In the genomic region with DNA sequence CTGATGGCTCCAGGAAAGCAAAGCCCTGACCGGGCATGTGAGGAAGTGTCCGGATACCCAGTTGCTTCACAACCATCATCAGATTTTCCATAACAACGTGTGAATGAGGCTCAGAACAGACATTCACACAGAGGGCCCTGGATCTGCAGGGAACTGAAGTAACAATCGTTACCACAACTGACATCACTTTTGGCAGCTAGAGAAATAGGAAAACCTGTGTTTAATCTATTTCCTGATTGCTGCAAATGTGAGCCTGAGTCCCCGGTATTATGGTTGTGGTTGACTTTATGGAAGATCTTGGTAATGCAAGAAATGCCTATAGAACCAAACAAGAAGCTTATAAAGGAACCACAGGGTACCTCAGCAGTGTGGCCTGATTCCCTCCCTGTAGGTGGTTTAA, we compare ENCODE assay signal across 17 mouse cellular contexts. TPM values are rescaled to one million over a fixed set of nuclear protein-coding genes. Genes with fewer than 3 reads are reported as not detected.
"Had no signal": no experiment of that assay in that cellular context is flagged by ENCODE, and none has a peak within 500 bp of the region (broad histone marks: within the 10 kb centered on the region; RNA-seq: fewer than 3 reads in every experiment).

No protein-coding gene starts in this region.

- ATAC-seq: liver, embryonic 12.5 days had no signal

- H3K9me3 ChIP-seq: kidney, embryonic 15.5 days; limb, embryonic 12.5 days; liver, embryonic 12.5 days; neural tube, embryonic 15.5 days had no signal

- H3K27ac ChIP-seq: kidney, embryonic 15.5 days; limb, embryonic 12.5 days; liver, embryonic 12.5 days; neural tube, embryonic 15.5 days had no signal

- H3K9ac ChIP-seq: kidney, embryonic 15.5 days; limb, embryonic 12.5 days; liver, embryonic 12.5 days; neural tube, embryonic 15.5 days had no signal

- DNase-seq: kidney, adult 2 months; kidney, postnatal 14 days; layer of hippocampus, postnatal 36 days; midbrain, embryonic 14.5 days; right cerebral cortex, adult 18-20 months; right cerebral cortex, postnatal 25 days; thymus, postnatal 36 days had no signal

- H3K27me3 ChIP-seq: kidney, embryonic 15.5 days; limb, embryonic 12.5 days; liver, embryonic 12.5 days; neural tube, embryonic 15.5 days had no signal

- H3K4me3 ChIP-seq: kidney, embryonic 15.5 days; limb, embryonic 12.5 days; liver, embryonic 12.5 days; myocyte; neural tube, embryonic 15.5 days had no signal

- H3K36me3 ChIP-seq: kidney, embryonic 15.5 days; liver, embryonic 12.5 days; neural tube, embryonic 15.5 days had no signal

- H3K4me2 ChIP-seq: kidney, embryonic 15.5 days; limb, embryonic 12.5 days; liver, embryonic 12.5 days; neural tube, embryonic 15.5 days had no signal

RNA-seq across cellular contexts. Expression of a gene that starts 12.1 kb away (rescaled TPM):
- total RNA-seq: layer of hippocampus, postnatal 36 days; left cerebral cortex, adult 8-10 months; left cerebral cortex, postnatal 25 days; megakaryocyte progenitor cell, adult 5-6 weeks had no signal
- polyA plus RNA-seq: kidney, adult 2 months; large intestine, adult 2 months; small intestine, adult 2 months had no signal

RNA-seq across cellular contexts. Expression of a gene that starts 46.2 kb away (rescaled TPM):
- total RNA-seq: megakaryocyte progenitor cell, adult 5-6 weeks had no signal
